Mouse (Mus musculus) neural tube, embryonic 14.5 days (tissue): ENCODE measurements at regions not wholly inside any gene's neighbourhood (a gene's known extent, or its start where the extent isn't known, plus 50 kb on each side); places are given as distances from the start of the nearest gene placed in this dataset.
A peak's percentile ranks its signal among the peaks of the same experiment; 100 is the strongest.

Experiments
- ATAC-seq: fragments of 200-750 bp; cut with Nextera tagmentation; 2 replicates; pipeline ENCODE4 v1.8.0; 2017; ENCODE audit warnings: low read depth, mild to moderate bottlenecking, moderate TSS enrichment, moderate library complexity
- H3K27ac ChIP-seq: fragments of 300-500 bp; sonication (generic); 2 replicates; pipeline ENCODE4 v1.5.1; 2014; ENCODE audit warnings: low read depth, mild to moderate bottlenecking, control low read depth, low read length, moderate library complexity, mixed read lengths
- H3K27me3 ChIP-seq: fragments of 300-500 bp; sonication (generic); 2 replicates; pipeline ENCODE4 v1.6.1; 2014; ENCODE audit warnings: low read length; ENCODE audit not compliant: control insufficient read depth, insufficient read depth
- H3K36me3 ChIP-seq: fragments of 300-500 bp; sonication (generic); 2 replicates; pipeline ENCODE4 v1.6.1; 2014; ENCODE audit warnings: low read length, mixed read lengths; ENCODE audit not compliant: control insufficient read depth, insufficient read depth
- H3K4me1 ChIP-seq: fragments of 300-500 bp; sonication (generic); 2 replicates; pipeline ENCODE4 v1.6.1; 2014; ENCODE audit warnings: low read length; ENCODE audit not compliant: control insufficient read depth, insufficient read depth
- H3K4me2 ChIP-seq: fragments of 300-500 bp; sonication (generic); 2 replicates; pipeline ENCODE4 v1.6.1; 2014; ENCODE audit warnings: mild to moderate bottlenecking, low read depth, low read length, control low read depth
- H3K4me3 ChIP-seq: fragments of 300-500 bp; sonication (generic); 2 replicates; pipeline ENCODE4 v1.5.1; 2014; ENCODE audit warnings: low read depth, low read length, control low read depth, mixed read lengths
- H3K9ac ChIP-seq: fragments of 300-500 bp; sonication (generic); replicated peaks from 2 replicates; pipeline ENCODE4 v1.6.1; 2014; ENCODE audit warnings: low read depth, mild to moderate bottlenecking, control low read depth, low read length, mixed read lengths
- H3K9me3 ChIP-seq: fragments of 300-500 bp; sonication (generic); 2 replicates; pipeline ENCODE4 v1.6.1; 2016; ENCODE audit warnings: low read length; ENCODE audit not compliant: control insufficient read depth
- WGBS: fragments of 180-500 bp; shearing (Covaris S2); extraction: QIAGEN DNeasy Blood & Tissue Kit; methylation state at CpG from one replicate; pipeline ENCODE4 v1.1.7; 2014; 5-methylcytosine and 5-hydroxymethylcytosine counted together

DNA sequence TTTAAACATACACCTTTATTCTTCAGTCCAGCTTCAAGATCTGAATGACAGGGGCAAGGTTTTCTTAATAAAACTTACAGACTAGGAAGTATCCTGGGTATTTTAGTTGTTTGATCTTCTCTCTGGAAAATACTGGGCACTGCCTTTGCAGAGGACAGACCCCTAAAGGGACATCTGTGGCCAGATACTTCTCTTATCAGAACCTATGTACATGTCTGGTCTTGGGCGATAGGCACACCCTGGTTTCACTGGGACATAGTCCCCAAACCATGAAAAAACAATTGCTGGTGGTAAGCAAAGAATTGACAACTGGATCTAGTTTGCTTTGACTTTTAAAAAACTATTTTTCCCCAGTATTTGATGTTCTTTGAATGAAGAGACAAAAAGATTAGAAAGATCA, 189.5 kb upstream of the Veph1 start:
- no peaks in the 10 kb centered on the region for H3K27me3 ChIP-seq
- H3K27ac ChIP-seq: no peak overlapping the region
- H3K4me1 ChIP-seq: no peaks in the 10 kb centered on the region
- H3K36me3 ChIP-seq: no peaks in the 10 kb centered on the region
- no peak overlapping the region for H3K4me2 ChIP-seq
- H3K9me3 ChIP-seq: no peaks in the 10 kb centered on the region
- H3K4me3 ChIP-seq: no peak overlapping the region
- ATAC-seq: no peak
- 96% methylated on average over 1 of the region's 1 CpGs for WGBS
- H3K9ac ChIP-seq: no peak overlapping the region

DNA sequence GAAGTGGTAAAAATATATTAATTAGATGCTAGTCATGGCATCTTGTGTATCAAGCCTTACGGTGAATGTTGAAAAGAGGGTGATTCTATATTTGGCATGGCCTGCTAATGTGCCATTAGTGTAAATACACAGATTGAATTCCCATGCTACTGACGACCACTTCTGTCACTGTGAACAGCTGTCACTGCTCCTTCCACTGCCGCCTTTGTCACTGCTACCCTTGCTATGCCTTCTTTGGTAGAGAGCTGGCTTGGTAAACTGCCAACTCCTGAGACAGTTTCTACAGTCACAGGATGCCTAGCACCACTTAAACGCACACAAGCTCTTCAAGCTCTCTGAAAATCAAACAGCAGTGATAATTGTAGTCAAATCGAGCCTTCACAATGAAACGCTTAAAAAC, 184.1 kb upstream of the Veph1 start:
- Histone ChIP-seq H3K9me3 (no peaks in the 10 kb centered on the region), H3K27ac (no peak overlapping the region), H3K4me2 (no peak overlapping the region), H3K4me3 (no peak overlapping the region), H3K9ac (no peak overlapping the region), H3K4me1 (no peaks in the 10 kb centered on the region; the same call in 1 of the 2 replicates), H3K27me3 (no peaks in the 10 kb centered on the region), H3K36me3 (no peaks in the 10 kb centered on the region)
- peak; percentile 60; the same call in 1 of the 2 replicates for ATAC-seq
- 51% methylated on average over 6 of the region's 6 CpGs for WGBS

DNA sequence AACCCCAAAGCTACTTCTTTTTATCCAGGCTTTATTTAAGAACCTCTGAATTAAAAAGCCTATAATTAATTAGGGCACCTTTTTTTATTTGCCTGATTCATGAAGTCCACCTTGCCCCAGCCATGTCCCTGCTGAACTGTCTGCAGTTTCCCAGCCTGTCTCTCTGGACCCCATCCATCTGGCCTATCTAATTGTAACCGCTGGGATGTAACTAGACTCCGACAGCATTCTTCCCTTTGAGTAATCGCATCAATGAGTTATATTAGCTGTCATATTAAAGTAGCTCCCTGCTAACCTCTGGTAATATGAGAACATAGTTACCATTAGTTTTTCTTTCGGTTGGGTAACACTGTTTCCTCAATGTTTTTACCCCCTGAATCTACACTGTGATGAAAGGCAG, 182.6 kb upstream of the Veph1 start:
- no peak for ATAC-seq
- 45% methylated on average over 4 of the region's 4 CpGs for WGBS

DNA sequence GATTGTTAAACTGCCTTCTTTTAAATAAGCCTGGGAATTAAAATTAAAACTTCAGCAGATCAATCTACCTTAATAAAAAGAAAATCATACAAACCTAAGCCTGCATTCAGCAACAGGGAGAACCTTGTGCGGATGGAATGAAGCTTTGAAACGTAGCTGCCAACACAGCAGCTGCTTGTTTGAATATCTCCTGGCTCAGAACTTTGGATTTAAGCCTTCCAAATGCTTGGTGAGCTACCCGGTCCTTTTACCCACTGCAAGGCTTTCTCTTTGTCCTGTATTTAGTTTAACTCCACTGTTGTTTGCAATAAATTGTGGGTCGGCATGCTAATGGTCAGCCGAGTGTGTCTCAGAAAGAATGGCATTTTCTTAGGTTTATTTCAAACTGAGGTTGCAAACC, 169.7 kb upstream of the Veph1 start:
- no peaks in the 10 kb centered on the region for H3K27me3 ChIP-seq
- no peaks in the 10 kb centered on the region for H3K9me3 ChIP-seq
- no peaks in the 10 kb centered on the region for H3K36me3 ChIP-seq
- ATAC-seq: no peak
- H3K4me3 ChIP-seq: no peak overlapping the region
- WGBS: 81% methylated on average over 5 of the region's 5 CpGs
- H3K4me2 ChIP-seq: no peak overlapping the region
- H3K9ac ChIP-seq: no peak overlapping the region
- H3K27ac ChIP-seq: no peak overlapping the region
- no peaks in the 10 kb centered on the region for H3K4me1 ChIP-seq

More for the DNA sequence above, 182.6 kb upstream of the Veph1 start:
- Histone ChIP-seq H3K36me3 (no peaks in the 10 kb centered on the region), H3K9me3 (no peaks in the 10 kb centered on the region), H3K4me3 (no peak overlapping the region), H3K27ac (no peak overlapping the region), H3K9ac (no peak overlapping the region), H3K4me1 (no peaks in the 10 kb centered on the region; the same call in 1 of the 2 replicates), H3K4me2 (no peak overlapping the region), H3K27me3 (no peaks in the 10 kb centered on the region)

DNA sequence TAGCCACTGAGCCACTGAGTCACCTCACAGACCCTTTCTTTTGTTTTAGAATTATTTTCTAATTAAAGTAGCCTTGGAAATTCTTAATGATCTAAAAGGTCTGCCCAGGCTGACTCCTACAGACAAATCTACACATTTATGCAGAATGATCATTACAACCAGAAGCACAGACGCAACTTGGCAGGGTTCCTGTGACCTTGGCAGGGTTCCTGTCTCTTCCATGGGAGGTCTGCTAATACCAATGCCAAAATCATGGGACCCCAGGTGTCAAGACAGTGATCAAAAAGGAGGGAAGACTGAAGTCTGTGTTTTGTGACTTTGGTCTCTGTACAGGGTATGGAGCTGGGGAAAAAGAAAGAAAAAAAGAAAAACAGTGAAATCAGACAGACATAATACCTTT, 168.7 kb upstream of the Veph1 start:
- H3K4me2 ChIP-seq: no peak overlapping the region
- H3K9ac ChIP-seq: no peak overlapping the region
- no peaks in the 10 kb centered on the region for H3K36me3 ChIP-seq
- no peak overlapping the region for H3K4me3 ChIP-seq
- H3K9me3 ChIP-seq: no peaks in the 10 kb centered on the region
- H3K27ac ChIP-seq: no peak overlapping the region
- 73% methylated on average over 1 of the region's 1 CpGs for WGBS
- no peaks in the 10 kb centered on the region for H3K4me1 ChIP-seq
- no peaks in the 10 kb centered on the region for H3K27me3 ChIP-seq
- ATAC-seq: no peak

DNA sequence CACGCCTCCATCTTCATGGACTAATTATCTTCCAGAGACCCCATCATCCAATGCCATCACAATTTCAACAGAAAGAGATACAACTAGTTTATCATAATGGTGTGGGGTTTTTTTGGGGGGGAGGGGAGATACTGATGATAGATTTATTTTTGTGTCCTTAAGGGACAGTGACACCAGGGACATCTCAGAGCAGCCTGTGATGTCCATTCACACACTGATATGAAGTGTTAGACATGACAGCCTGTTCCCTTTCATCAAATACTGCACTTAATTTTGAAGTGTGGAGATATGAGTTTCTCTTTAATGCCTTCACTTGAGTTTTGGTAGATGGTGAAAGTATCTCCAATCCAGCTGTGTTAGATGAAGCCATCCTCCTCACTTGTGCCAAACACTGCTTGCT, 165.7 kb upstream of the Veph1 start:
- no peak overlapping the region for H3K9ac ChIP-seq
- H3K36me3 ChIP-seq: no peaks in the 10 kb centered on the region
- H3K9me3 ChIP-seq: no peaks in the 10 kb centered on the region
- H3K27ac ChIP-seq: no peak overlapping the region
- no peaks in the 10 kb centered on the region for H3K27me3 ChIP-seq
- no peak overlapping the region for H3K4me2 ChIP-seq
- no peaks in the 10 kb centered on the region for H3K4me1 ChIP-seq
- WGBS: 84% methylated on average over 1 of the region's 1 CpGs
- ATAC-seq: no peak
- H3K4me3 ChIP-seq: no peak overlapping the region

DNA sequence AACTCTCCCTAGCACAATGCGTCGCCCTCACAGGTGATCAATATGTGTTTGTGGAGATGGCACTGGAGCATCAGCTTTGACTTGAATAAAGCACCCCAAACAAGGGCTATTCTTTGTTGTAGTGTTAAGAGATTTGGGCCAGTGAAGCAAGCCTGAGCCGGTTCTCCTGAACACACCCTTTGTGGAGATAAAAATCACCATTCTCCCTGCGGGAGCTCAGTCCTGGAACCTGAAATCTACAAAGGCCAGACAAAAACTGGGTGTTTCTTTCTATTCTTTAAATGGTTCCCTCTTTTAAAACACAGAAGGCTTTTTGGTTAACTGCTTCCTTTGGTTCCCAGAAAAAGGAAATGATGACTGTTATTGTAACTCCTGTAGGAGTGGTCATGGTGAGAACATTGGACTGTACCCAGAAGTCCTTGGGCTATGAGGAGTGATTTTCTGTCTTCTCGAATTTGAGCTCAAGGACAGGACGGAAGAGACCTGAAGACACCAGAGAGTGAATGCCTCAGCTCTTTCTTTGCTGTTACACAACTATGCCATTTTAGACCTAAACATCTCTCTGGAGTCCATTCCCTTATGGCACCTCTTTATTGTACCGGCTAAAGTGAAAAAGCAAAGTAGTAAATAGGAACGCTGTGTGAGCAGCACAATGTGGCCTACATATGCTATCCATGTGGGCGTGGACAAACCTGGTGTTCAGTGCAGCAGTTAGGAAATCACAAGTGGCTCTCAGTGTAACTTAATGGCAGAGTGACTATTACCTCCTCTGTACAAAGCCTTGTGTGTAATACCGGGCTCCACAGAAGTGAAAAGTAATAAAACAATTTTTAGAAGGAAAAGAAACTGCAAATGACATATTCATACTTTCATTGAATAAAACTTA, 149.9 kb upstream of the Veph1 start:
- Histone ChIP-seq H3K4me1 (no peaks in the 10 kb centered on the region), H3K4me3 (no peak overlapping the region), H3K36me3 (no peaks in the 10 kb centered on the region), H3K9me3 (no peaks in the 10 kb centered on the region), H3K27me3 (no peaks in the 10 kb centered on the region), H3K9ac (no peak overlapping the region), H3K4me2 (no peak overlapping the region), H3K27ac (no peak overlapping the region)
- WGBS: 82% methylated on average over 10 of the region's 10 CpGs
- no peak for ATAC-seq

DNA sequence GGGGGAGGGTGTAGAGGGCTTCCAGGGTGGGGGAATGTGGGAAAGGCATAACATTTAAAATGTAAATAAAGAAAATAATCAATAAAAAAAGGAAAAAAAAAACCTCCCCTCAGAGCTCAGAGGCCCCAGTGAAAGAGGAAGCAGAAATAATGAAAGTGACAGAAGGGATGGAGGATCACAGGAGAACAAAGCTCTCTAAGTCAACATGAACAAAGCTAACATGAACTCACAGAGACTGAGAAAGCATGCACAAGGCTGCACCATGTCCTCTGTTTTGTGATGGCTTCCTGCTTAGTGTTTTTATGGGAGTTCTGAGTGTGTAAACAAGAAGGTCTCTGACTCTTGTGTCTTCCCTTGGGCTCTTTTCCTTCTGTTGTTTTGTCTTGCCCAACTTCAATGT, 136.6 kb upstream of the Veph1 start:
- Histone ChIP-seq H3K4me2 (no peak overlapping the region), H3K36me3 (no peaks in the 10 kb centered on the region), H3K27me3 (no peaks in the 10 kb centered on the region), H3K9ac (no peak overlapping the region), H3K27ac (no peak overlapping the region), H3K4me1 (no peaks in the 10 kb centered on the region), H3K4me3 (no peak overlapping the region), H3K9me3 (no peaks in the 10 kb centered on the region)
- ATAC-seq: no peak

DNA sequence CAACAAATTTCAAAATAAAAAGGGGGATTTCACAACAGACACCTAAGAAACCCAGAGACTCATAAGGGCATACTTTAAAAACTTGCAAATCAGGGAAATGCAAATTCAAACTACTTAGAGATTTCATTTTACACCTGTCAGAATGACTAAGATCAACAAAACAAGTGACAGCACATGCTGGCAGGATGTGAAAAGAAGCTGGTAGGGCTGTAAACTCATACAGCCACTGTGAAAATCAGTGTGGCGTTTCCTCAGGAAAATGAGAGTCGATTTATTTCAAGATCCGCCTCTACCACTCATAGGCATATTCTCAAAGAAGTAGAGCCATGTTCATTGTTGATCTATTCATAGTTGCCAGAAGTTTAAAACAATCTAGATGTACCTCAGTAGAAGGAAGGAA, 133.6 kb upstream of the Veph1 start:
- 81% methylated on average over 3 of the region's 3 CpGs for WGBS
- Histone ChIP-seq H3K4me3 (no peak overlapping the region), H3K27me3 (no peaks in the 10 kb centered on the region), H3K36me3 (no peaks in the 10 kb centered on the region), H3K9ac (no peak overlapping the region), H3K4me2 (no peak overlapping the region), H3K4me1 (no peaks in the 10 kb centered on the region), H3K9me3 (no peaks in the 10 kb centered on the region), H3K27ac (no peak overlapping the region)
- no peak for ATAC-seq
